Mouse (Mus musculus): Measurements from ENCODE around the gene Mtmr6.

Mtmr6 gene

DNA sequence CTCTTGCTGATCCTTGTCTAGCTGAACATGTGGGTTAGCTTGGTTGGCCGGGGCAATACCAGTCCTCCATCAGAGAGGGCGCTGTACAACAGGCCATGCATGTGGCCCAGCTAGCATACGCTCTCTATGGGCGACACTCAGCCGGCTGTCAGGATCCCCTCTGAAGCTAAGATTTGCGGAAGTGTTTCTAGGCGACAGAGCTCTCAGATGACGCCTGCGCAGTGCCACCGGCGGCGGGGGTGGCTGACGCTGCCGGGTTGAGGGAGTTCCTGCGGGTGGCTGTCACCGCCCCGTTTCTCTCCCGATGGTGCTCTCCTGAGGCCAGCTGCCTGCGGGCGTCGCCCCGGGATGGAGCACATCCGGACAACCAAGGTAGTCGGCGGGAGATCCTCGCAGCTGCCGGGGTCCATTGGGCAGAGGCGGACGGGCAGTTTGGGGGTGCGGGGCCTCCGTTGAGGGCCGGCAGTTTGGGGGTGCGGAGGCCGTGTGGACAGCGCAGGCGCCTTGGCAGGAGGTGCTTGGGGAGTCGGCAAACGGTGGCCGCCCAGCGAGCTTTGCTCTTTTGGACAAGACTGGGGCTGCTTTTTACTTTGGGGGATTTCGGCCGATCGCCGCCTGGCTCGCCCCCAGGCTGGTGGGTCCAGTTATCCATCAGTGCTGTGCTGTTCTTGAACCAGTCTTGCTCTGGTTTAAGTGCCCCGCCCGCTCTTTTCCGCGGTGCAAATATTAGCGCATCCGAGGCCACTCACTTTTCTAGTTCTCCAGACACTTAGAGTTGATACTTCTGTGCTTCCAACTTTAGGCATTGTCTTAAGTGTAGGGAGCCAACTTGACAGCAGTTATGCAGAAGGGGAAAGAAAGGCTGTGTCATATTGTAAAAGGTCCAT is at the start of gene Mtmr6:
Mtmr6 (plus strand) TSS at position 239 of the 887 bp plus-strand sequence.
- DNase-seq (ENCODE audit: low spot score in 2 of 2), result peak; percentile 85 to 88

DNA sequence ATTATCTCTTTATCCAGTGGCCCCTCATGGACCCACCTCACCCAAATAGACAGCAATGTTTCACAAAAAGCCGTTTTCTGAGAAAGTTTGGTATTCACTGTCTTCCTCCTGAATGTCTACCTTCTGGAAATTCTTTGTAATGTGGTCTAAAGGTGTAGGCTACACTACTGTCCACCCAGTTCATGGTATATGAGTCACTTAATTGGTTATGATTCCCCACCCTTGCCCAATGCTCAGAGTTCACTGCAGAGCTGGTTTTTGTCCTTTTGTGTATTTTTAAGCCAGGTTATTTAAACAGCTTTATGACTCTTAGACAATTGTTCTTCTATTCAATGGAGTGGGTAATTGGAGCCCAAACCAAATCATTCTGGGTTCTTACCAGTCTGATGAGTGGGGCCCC is 48.9 kb upstream of the Mtmr6 start:
- no peak for DNase-seq (ENCODE audit: low spot score in 2 of 2)

DNA sequence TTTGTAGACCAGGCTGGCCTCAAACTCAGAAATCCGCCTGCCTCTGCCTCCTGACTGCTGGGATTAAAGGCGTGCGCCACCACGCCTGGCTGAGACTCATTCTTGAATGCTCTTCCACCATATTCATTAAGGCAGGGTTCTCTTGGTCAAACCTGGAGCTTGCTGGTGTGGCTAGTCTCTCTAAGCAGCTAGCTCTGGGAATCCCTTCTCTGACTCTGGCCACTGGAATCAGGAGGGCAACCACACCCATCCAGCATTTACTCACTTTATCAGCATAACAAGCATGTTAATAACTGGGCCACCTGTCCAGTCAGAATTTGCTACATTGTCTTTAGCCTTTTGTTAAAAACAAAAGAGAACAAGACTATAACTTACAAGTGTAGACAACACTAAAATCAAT is 47.4 kb upstream of the Mtmr6 start:
- no peak for DNase-seq (ENCODE audit: low spot score in 2 of 2)

DNA sequence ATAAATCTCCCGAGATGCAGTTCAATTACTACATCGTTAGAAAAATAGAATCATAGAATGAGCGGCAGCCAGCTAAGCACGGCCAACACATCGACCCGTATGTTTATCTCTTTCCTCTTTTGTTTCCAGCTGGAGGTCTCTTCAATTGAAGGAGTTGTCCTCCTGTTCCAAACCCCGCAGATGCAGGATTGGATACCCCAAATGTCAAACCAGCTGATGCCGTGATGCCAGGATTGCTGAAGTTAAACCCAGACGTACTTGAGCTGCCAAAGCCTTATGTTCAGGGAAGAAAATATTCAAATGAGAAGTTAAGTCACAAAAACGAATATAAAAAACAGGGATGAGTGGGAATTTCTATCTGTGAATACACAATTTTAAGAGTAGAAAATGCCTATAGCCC is 45.1 kb upstream of the Mtmr6 start:
- no peak for DNase-seq (ENCODE audit: low spot score in 2 of 2)

DNA sequence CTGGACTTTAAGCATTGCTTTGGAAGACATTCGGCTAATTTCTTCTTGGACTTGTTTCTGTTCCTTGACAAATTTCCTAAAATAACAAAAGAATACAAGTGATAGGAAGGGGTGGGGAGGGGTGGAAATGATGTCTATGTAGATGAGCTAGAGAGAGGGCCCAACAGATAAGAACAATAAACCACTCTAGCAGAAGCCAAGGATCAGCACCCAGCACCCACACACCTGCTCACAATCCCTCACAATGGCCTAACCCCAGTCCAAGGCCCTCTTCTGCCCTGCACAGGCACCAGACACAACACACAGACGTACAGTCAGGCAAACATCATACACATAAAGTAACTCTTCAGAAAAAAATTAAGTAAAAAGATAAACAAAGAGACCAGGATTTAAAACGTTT is 26.5 kb upstream of the Mtmr6 start:
- DNase-seq (ENCODE audit: low spot score in 2 of 2), result no peak

DNA sequence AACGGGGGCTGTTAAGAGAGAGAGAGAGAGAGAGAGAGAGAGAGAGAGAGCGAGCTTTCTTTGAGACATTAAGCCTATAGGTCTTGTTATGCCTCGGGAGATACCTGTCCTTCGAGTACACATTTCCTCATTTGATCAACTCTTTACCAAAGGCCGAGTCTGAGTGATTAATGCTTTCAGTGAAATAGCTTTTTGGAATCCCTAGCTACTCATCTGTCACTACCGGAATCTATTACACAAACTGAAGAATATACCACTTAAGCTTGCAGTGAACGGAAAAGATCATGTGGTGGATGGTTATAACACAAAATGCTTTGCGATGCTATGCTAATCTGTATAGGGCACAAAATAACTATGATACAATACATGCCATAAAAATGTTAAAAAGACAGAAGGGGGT is 14.7 kb upstream of the Mtmr6 start:
- DNase-seq (ENCODE audit: low spot score in 2 of 2), result no peak

DNA sequence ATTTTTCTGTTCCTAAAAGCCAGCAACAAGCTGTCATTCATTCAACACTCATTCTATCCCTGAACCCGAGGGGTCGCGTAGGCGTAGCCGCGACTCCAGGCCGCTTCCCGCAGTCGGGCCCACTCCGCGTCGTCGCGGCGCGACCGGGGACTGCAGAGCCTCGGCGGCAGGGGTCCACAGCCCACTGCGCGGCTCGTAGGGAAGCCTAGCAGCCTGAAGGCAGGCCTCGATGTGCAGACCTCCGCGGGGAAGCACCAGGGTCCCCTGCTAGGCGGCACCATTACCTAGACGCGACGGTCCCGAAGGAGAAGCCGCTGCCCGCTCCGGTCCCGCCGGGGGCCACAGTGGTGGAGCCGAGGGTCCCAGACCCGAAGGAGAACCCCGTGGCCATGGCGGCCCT is 14.1 kb upstream of the Mtmr6 start:
- no peak for DNase-seq (ENCODE audit: low spot score in 2 of 2)

DNA sequence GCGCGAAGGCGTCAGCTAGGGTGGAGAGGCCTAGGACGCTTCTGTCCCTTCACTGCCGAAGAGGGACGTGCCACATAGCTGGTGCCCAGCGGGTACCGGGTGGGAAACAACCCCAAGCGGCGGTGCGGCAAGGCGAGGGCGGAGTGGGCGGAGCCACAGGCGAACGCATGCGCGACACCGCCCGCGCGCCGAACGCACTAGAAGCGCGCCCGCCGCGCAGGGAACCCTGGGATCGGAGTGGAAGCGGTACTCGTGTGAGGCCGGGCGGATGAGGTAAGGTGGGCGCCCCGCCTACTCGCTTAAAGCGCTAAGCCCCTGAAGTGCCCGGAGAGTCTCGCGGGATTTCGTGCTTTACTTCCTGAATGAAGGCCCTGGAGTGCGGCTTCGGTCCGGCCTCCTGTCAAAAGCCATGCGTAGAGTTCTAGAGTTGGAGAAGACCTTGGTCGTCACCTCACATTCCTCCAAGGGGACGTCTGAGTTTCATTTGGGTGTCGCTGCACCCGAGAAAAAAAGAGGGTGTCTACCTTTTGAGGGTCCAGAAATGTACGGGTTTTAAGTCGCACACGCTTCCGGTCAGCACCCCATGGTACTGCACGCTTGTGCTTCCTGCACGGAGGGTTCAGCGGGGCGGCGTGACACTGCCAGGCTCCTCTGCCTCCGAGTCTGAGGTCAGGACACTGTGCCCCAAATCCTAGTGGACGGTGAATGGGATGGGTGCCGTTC is 13.6 kb upstream of the Mtmr6 start, which contains the start of the genes Nupl1 and Gm49336:
Nupl1 (minus strand) TSS at position 151 of the 723 bp plus-strand sequence.
Gm49336 (minus strand) TSS at position 227 of the 723 bp plus-strand sequence.
- peak; percentile 87 to 96 for DNase-seq (ENCODE audit: low spot score in 2 of 2)

DNA sequence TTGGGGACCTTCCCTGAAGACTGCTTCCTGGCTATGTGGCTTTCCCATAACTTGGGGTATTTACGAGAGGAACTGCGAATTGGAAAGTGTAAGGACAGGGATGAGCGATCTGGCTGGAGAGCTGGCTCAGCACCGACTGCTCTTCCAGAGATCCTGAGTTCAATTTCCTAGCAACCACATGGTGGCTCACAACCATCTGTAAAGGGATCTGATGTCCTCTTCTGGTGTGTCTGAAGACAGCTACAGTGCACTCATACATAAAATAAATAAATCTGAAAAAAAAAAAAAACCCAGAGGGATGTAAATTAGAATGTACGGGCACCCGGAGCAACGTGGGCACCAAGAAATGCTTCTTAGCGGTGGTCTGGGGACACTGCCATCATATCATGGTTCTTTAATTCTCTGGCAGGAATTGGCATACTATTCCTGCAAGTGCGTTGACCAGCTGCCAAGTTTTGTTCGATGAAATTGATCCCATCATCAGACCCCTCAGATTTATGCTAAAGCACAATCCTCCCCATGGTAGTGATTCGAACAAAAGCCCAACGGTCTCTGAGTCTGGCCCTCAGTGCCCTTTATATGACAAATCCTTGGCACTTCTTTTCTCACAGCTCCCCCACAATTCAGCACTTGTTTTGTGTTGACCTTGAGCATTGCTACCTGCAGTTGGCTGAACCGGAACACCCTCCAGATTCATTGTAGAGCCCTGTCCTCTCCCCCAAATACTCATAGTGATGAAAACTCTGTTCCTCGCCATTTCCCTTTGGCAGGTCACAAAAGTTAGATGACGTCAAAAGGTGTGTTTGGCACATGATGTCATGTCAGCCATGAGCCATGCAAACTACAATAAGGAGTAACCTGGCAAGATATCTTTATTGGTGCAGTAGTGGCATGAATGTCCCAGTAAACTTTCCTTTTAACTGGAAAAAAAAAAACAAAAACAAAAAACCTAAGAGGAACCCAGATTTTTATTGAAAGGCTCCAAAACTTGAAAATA is 12.7 kb upstream of the Mtmr6 start:
- no peak for DNase-seq (ENCODE audit: low spot score in 2 of 2)

DNA sequence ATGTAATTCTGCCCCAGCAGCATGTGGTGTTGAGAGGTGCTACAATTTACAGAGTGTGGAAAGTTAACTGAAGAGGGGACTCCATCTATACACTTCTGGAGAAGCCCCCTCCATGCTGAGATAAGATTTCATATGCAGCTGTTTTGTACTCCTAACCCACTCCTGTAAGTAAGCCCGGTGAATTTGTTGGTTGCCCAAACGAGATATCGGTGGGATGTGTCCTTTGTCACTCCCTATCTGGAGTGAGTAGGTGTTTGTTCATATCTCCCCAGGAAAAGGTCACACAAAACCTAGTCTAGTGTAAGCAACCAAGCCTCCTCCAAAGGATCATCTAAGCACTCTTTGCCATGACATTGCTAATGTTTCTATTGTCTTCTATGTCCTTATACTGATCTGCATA is 11.6 kb upstream of the Mtmr6 start:
- DNase-seq (ENCODE audit: low spot score in 2 of 2), result no peak

DNA sequence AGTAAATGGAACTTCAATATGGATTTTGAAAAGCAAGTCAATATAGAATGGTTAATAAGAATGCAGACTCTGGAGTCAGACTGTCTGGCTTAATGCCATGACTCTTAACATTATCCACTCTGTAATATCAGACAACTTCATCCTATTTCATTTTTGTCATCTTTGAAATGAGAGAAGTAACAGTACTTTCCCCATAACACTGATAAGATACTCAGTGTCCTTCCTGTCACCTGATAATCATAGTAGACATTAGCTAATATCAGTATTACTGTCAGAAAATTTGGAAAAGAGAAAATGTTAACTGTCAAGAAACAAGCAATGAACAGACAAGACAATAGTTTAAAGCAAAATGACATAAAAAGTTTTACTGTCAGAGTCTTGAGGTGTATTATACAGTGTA is 10.3 kb upstream of the Mtmr6 start:
- no peak for DNase-seq (ENCODE audit: low spot score in 2 of 2)

DNA sequence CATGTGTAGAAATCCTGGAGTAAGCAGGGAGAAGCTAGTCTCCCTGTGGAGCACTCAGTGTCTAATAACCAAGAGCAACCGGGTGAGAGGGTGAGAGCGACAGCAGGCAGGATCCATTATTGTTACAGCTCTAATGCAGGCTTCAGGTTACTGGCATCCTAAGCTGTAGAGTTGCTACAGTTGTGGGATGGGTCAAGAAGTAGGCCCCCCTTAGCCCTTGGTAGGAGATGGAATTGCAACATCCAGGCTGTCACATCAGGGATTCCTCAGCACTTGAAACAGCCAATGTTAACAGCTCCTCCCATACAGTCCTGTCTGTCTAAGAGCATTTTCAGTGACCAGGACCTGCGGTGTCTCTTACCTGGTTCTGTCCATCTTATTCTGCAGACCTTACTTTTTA is 8.7 kb upstream of the Mtmr6 start:
- DNase-seq (ENCODE audit: low spot score in 2 of 2), result no peak

DNA sequence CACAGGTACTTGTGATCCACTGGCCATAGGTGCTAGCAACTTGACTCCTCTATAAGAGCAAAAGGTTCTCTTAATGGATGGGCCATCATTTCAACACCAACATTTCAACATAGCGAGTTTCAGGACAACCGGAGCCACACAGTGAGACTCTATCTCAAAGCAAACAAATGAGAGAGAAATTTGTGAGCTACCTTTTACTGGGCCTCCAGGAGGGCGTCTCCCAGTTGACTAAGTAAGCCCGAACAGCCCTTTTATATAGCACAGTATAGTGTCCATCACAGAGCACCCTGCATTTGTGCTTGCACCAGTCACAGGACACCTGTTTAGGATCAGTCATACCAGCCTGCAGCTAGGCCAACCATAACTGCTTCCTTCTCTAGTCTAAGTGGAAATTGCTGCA is 7.9 kb upstream of the Mtmr6 start:
- no peak for DNase-seq (ENCODE audit: low spot score in 2 of 2)

DNA sequence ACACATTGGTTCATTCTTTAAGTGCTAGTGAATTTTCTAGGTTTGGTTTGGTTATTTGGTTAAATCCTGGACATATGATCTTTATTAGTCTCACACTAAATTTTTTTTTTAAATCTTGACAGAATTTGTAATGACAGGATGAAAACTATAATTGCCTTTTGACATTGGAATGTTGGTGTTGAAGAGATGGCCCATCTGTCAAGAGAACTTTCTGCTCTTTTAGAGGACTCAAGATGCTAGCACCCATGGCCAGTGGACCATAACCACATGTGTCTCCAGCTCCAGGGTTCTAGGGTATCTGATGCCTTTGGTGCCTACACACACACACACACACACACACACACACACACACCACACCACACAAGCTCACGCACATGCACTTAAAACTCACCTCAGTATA is 7.2 kb upstream of the Mtmr6 start:
- DNase-seq (ENCODE audit: low spot score in 2 of 2), result no peak

DNA sequence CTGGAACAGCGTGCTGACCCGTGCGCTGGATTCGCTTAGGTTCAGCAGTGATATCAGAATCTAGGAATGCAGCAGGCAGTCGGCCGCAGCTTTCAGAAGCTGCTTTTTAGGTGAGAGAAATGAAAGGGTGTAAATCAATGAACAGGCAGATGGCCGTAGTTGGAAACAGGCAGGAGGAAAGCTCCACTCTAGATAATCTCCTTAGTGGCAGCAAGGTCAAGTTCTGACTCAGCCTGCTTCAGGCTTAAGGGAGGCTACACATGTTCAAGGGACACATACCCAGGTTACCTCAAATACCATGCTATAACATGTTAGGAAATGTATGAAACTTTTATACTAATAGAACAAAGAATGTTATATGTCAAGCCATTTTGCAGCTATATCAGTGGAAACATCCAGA is 2.7 kb upstream of the Mtmr6 start:
- DNase-seq (ENCODE audit: low spot score in 2 of 2), result no peak

DNA sequence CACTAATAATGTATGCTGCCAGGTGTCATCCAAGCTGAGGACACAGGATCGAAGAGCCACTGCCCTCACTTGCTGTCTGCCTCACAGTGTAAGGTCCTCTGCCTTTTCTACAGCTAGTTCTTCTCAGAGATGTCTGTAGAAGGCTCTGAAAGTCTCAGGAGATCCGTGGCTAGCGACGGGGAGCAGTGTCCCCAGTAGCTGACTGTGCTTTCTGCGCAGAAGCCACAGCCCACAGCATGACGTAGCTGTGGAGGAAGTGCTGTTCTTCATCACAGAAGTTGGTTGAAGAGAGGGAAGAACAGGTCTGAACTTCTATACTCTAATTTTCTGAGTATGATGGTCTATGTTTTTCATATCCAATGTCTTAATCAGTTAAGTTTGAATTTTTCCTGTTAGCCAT is 4.3 kb downstream of the Mtmr6 start:
- no peak for DNase-seq (ENCODE audit: low spot score in 2 of 2)

DNA sequence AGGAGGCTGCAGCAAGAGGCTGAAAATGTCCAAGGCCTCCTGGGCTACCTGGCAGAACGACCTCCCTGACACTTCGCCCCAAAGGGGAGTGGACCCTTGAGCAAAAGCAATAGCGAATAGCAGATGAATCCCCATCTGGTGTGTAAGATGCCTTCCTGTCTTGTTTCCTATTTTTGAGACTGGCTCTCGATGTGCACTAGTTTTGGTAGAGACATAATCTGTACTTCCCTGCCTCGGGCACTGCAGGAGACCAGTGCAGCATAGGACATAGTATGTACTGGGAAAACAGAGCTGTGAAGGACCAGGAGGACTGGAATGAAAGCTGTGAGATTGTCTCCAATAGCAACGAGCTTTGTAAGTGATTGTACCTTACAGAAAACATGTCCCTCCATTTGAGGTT is 8.3 kb downstream of the Mtmr6 start:
- no peak for DNase-seq (ENCODE audit: low spot score in 2 of 2)

DNA sequence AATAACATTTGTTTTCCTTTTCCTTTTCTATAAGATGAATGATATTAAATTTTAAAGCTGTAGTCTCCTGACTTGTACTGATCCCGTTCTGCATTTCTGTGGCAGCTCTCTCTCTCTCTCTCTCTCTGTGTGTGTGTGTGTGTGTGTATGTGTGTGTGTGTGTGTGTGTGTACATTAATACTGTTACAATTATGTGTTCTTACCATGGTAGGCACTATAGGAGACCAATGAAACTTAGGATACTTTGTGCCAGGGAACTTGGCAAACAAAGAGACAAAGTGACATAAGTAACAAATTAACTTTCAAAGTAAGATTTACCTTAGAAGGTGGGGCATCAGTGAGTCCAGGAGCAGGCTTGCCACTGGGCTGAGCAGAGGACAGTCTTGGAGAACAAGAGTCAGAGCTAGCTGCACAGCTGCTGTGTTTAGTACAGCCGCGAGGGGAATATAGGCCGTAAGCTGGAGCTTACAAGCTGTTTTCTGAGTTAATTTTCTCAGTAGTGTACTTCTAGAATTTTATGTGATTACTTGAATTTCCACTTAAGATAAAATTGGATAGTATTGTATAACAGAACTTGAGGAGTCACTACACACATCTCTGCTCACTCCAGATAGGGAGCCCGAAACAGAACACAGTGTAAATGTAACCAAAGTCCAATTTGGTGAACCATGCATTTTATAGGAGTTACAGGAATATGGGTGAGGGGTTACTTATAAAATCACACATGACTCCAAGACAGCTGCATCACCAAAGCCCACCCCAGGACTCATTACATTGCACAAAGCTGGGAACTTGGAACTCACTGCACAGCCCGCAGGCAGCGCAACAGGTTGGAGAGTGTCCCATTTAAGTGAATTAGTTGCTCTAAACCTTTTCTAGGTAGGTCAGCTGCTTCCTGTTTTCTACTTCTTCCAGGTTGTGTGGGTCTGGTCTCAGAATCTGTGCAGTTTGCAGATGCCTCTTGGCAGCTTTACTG is 10.6 kb downstream of the Mtmr6 start:
- DNase-seq (ENCODE audit: low spot score in 2 of 2), result no peak

DNA sequence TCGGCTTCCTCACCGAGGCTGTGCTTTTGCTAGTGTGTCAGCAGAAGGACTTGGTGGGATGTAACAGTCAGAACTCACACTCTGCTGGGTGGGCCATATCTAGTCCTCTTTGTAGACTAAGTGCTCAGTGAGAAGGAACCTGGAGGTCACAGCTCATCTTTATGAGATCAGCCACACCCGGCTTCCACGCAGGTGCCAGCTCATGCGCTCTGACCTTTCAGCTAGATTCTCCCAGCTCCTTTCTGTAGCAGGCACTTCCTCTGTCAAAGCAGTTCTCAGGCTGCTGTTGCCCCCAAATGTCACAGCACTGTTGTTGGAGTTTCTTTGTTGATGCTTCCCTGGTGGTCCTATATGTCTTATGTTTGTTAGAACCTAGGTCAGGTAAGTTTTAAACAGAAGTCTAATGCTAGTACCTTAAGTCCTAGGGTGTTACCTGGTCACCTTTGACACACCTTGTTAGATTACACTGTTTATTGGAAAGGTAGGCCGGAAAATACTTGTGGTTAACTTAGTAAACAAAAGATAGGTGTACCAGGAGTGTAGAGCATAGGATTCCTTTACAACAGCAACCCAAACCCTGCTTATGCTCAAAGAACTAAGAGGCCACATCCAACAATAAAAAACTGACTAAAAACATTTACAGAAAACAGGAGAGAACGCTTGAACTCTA is 21.3 kb downstream of the Mtmr6 start:
- DNase-seq (ENCODE audit: low spot score in 2 of 2), result peak; percentile 43 to 47

DNA sequence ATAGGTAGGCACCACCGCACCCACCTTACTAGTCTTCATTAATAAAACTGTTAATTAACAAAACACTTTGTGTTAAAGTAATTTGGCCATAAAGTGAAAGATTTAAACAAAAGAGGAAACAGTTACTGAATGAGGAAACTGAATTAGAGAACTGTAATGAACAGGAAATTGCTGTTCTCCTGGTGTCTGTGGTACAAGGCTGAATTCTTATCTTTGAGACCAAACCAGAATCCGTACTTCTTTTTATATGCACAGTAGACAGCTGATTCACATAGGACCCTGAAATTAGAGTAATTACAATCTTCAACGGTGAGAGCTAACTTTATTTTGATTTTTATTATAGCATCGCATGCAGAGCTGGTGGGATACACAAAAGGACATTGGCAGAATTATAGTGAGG is 25.3 kb downstream of the Mtmr6 start:
- no peak for DNase-seq (ENCODE audit: low spot score in 2 of 2)

Measured in urinary bladder, adult 18-20 months (tissue).